Mouse (Mus musculus): ENCODE measurements at regions not wholly inside any gene's neighbourhood (a gene's known extent, or its start where the extent isn't known, plus 50 kb on each side); places are given as distances from the start of the nearest gene placed in this dataset.

- DNase-seq (ENCODE audit: low spot score) (no peak), ATAC-seq (ENCODE audit: insufficient read depth, low FRiP score, low TSS enrichment) (no peak)
- Histone ChIP-seq H3K27ac (ENCODE audit: low read depth, low read length) (no peak overlapping the region), H3K9ac (ENCODE audit: low read length) (no peak overlapping the region), H3K4me1 (ENCODE audit: control insufficient read depth, insufficient read depth, low read length) (no peaks in the 10 kb centered on the region), H3K4me3 (ENCODE audit: low read depth, low read length) (no peak overlapping the region), H3K36me3 (ENCODE audit: control insufficient read depth, insufficient read depth, low read length) (no peaks in the 10 kb centered on the region), H3K4me2 (ENCODE audit: low read depth) (no peak overlapping the region), H3K9me3 (ENCODE audit: control insufficient read depth, low read length) (no peaks in the 10 kb centered on the region), H3K27me3 (ENCODE audit: control insufficient read depth, insufficient read depth, low read length) (no peaks in the 10 kb centered on the region)
- 95% methylated on average over 1 of the region's 1 CpGs for WGBS
These were observed 94.7 kb upstream of the Sash1 start for GRCm38 (mm10) chr10:8980568-8980967.

GRCm38 (mm10) chr10:8978595-8978994 is 92.7 kb upstream of the Sash1 start:
- DNase-seq (ENCODE audit: low spot score): no peak
- no peak overlapping the region for H3K27ac ChIP-seq (ENCODE audit: low read depth, low read length)
- no peaks in the 10 kb centered on the region for H3K36me3 ChIP-seq (ENCODE audit: control insufficient read depth, insufficient read depth, low read length)
- no peak overlapping the region for H3K4me3 ChIP-seq (ENCODE audit: low read depth, low read length)
- 94% methylated on average over 3 of the region's 3 CpGs for WGBS
- H3K4me2 ChIP-seq (ENCODE audit: low read depth): no peak overlapping the region
- no peaks in the 10 kb centered on the region for H3K9me3 ChIP-seq (ENCODE audit: control insufficient read depth, low read length)
- ATAC-seq (ENCODE audit: insufficient read depth, low FRiP score, low TSS enrichment): no peak
- no peaks in the 10 kb centered on the region for H3K4me1 ChIP-seq (ENCODE audit: control insufficient read depth, insufficient read depth, low read length)
- H3K9ac ChIP-seq (ENCODE audit: low read length): no peak overlapping the region
- H3K27me3 ChIP-seq (ENCODE audit: control insufficient read depth, insufficient read depth, low read length): no peaks in the 10 kb centered on the region

- no peaks in the 10 kb centered on the region for H3K27me3 ChIP-seq (ENCODE audit: control insufficient read depth, insufficient read depth, low read length)
- ATAC-seq (ENCODE audit: insufficient read depth, low FRiP score, low TSS enrichment): no peak
- no peaks in the 10 kb centered on the region for H3K36me3 ChIP-seq (ENCODE audit: control insufficient read depth, insufficient read depth, low read length)
- WGBS: 62% methylated on average over 1 of the region's 1 CpGs
- H3K27ac ChIP-seq (ENCODE audit: low read depth, low read length): no peak overlapping the region
- H3K4me1 ChIP-seq (ENCODE audit: control insufficient read depth, insufficient read depth, low read length): no peaks in the 10 kb centered on the region
- DNase-seq (ENCODE audit: low spot score): no peak
- no peak overlapping the region for H3K9ac ChIP-seq (ENCODE audit: low read length)
- H3K9me3 ChIP-seq (ENCODE audit: control insufficient read depth, low read length): no peaks in the 10 kb centered on the region
- no peak overlapping the region for H3K4me3 ChIP-seq (ENCODE audit: low read depth, low read length)
- no peak overlapping the region for H3K4me2 ChIP-seq (ENCODE audit: low read depth)
These were observed 88.1 kb upstream of the Sash1 start for GRCm38 (mm10) chr10:8973934-8974333.

- ATAC-seq (ENCODE audit: insufficient read depth, low FRiP score, low TSS enrichment): no peak
- no peaks in the 10 kb centered on the region for H3K27me3 ChIP-seq (ENCODE audit: control insufficient read depth, insufficient read depth, low read length)
- no peaks in the 10 kb centered on the region for H3K9me3 ChIP-seq (ENCODE audit: control insufficient read depth, low read length)
- no peak overlapping the region for H3K4me2 ChIP-seq (ENCODE audit: low read depth)
- no peak for DNase-seq (ENCODE audit: low spot score)
- 76% methylated on average over 8 of the region's 8 CpGs for WGBS
- H3K36me3 ChIP-seq (ENCODE audit: control insufficient read depth, insufficient read depth, low read length): no peaks in the 10 kb centered on the region
- no peak overlapping the region for H3K27ac ChIP-seq (ENCODE audit: low read depth, low read length)
- peaks cover 8% of the 10 kb centered on the region for H3K4me1 ChIP-seq (ENCODE audit: control insufficient read depth, insufficient read depth, low read length)
- no peak overlapping the region for H3K9ac ChIP-seq (ENCODE audit: low read length)
- no peak overlapping the region for H3K4me3 ChIP-seq (ENCODE audit: low read depth, low read length)
These were observed 87.1 kb upstream of the Sash1 start for GRCm38 (mm10) chr10:8972789-8973551.

DNA sequence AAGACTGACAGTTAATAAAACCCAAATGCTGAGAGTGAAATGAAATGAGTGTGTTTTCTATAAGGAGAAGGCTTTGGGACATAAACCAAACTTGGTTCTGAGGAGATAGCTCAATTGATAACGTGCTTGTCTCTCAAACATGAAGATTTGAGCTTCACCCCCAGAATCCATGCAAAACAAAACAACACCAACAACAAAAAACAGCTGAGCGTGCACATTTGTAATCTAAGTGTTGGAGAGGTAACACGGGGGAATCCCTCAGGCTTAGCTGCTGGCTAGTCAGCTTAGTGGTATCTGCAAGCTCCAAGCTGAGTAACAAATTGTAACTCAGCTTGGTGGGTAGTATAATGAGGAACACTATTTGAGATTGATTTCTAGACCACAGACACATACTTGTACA is 84.9 kb upstream of the Sash1 start:
- no peaks in the 10 kb centered on the region for H3K36me3 ChIP-seq (ENCODE audit: control insufficient read depth, insufficient read depth, low read length)
- no peak overlapping the region for H3K27ac ChIP-seq (ENCODE audit: low read depth, low read length)
- WGBS: 86% methylated on average over 3 of the region's 3 CpGs
- no peaks in the 10 kb centered on the region for H3K9me3 ChIP-seq (ENCODE audit: control insufficient read depth, low read length)
- no peak overlapping the region for H3K4me2 ChIP-seq (ENCODE audit: low read depth)
- H3K27me3 ChIP-seq (ENCODE audit: control insufficient read depth, insufficient read depth, low read length): no peaks in the 10 kb centered on the region
- DNase-seq (ENCODE audit: low spot score): no peak
- H3K4me1 ChIP-seq (ENCODE audit: control insufficient read depth, insufficient read depth, low read length): peaks cover 8% of the 10 kb centered on the region
- H3K4me3 ChIP-seq (ENCODE audit: low read depth, low read length): no peak overlapping the region
- no peak overlapping the region for H3K9ac ChIP-seq (ENCODE audit: low read length)
- ATAC-seq (ENCODE audit: insufficient read depth, low FRiP score, low TSS enrichment): no peak

DNA sequence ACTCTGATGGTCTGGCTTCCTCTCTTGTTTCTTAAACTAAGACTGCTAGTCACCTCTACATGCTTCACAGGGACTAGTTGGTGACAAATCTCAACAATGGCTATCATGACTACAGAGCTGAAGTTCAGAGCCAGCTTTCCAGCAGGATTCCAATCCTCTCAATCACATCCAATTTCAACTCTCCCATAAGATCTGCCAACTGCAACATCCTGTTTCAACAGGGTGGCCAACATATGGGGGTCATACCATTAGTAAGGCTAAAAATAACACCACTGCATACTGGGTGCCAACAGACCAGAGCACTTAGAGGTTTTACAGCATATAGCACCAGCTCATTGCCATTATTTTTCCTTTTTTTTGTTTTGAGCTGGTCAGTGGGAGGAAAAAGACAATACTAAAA is 83.7 kb upstream of the Sash1 start:
- Histone ChIP-seq H3K27me3 (ENCODE audit: control insufficient read depth, insufficient read depth, low read length) (no peaks in the 10 kb centered on the region), H3K4me1 (ENCODE audit: control insufficient read depth, insufficient read depth, low read length) (peaks cover 8% of the 10 kb centered on the region), H3K9ac (ENCODE audit: low read length) (no peak overlapping the region), H3K9me3 (ENCODE audit: control insufficient read depth, low read length) (no peaks in the 10 kb centered on the region), H3K36me3 (ENCODE audit: control insufficient read depth, insufficient read depth, low read length) (no peaks in the 10 kb centered on the region), H3K4me3 (ENCODE audit: low read depth, low read length) (no peak overlapping the region), H3K4me2 (ENCODE audit: low read depth) (no peak overlapping the region), H3K27ac (ENCODE audit: low read depth, low read length) (no peak overlapping the region)
- ATAC-seq (ENCODE audit: insufficient read depth, low FRiP score, low TSS enrichment): no peak
- DNase-seq (ENCODE audit: low spot score): no peak

GRCm38 (mm10) chr10:8969016-8969415 is 83.1 kb upstream of the Sash1 start:
- no peak for ATAC-seq (ENCODE audit: insufficient read depth, low FRiP score, low TSS enrichment)
- Histone ChIP-seq H3K27ac (ENCODE audit: low read depth, low read length) (no peak overlapping the region), H3K4me3 (ENCODE audit: low read depth, low read length) (no peak overlapping the region), H3K27me3 (ENCODE audit: control insufficient read depth, insufficient read depth, low read length) (no peaks in the 10 kb centered on the region), H3K36me3 (ENCODE audit: control insufficient read depth, insufficient read depth, low read length) (no peaks in the 10 kb centered on the region), H3K9me3 (ENCODE audit: control insufficient read depth, low read length) (no peaks in the 10 kb centered on the region), H3K4me1 (ENCODE audit: control insufficient read depth, insufficient read depth, low read length) (peaks cover 8% of the 10 kb centered on the region), H3K4me2 (ENCODE audit: low read depth) (no peak overlapping the region), H3K9ac (ENCODE audit: low read length) (no peak overlapping the region)
- no peak for DNase-seq (ENCODE audit: low spot score)
- 73% methylated on average over 5 of the region's 5 CpGs for WGBS

DNA sequence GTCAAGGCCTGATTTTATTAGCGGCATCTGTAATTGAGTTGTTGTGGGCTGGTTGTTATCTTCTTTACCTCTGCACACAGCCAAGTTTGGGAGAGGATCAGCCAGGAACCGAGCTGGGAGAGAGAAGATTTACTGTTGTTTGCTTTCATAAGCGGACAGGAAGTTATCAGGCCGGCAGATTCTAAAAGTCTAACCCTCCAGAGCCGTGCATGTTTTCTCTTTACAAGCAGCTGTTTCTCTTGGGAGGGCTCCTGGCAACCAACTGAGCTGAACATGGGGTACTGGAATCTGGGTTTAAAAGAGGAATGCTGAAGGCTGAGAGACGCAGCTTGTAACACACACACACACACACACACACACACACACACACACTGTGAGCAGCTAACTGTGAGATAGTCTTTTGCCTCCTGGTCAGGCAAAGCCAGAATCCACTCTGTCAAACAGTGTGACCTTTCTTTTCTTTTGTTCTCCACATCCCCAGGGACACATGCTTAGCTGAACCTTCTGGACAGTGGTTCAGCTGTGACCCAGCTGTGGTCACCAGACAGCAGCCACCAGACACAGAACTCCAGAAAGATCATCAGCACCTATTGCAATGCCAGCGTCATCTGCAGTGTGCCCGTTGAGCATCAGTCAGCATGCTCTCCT is 82.5 kb upstream of the Sash1 start:
- WGBS: 47% methylated on average over 8 of the region's 8 CpGs
- Histone ChIP-seq H3K4me1 (ENCODE audit: control insufficient read depth, insufficient read depth, low read length) (peaks cover 8% of the 10 kb centered on the region), H3K27ac (ENCODE audit: low read depth, low read length) (no peak overlapping the region), H3K9me3 (ENCODE audit: control insufficient read depth, low read length) (no peaks in the 10 kb centered on the region), H3K4me2 (ENCODE audit: low read depth) (no peak overlapping the region), H3K9ac (ENCODE audit: low read length) (no peak overlapping the region), H3K36me3 (ENCODE audit: control insufficient read depth, insufficient read depth, low read length) (no peaks in the 10 kb centered on the region), H3K4me3 (ENCODE audit: low read depth, low read length) (no peak overlapping the region), H3K27me3 (ENCODE audit: control insufficient read depth, insufficient read depth, low read length) (no peaks in the 10 kb centered on the region)
- no peak for ATAC-seq (ENCODE audit: insufficient read depth, low FRiP score, low TSS enrichment)
- no peak for DNase-seq (ENCODE audit: low spot score)

GRCm38 (mm10) chr10:8962921-8963320 is 77.1 kb upstream of the Sash1 start:
- ATAC-seq (ENCODE audit: insufficient read depth, low FRiP score, low TSS enrichment): no peak
- Histone ChIP-seq H3K4me3 (ENCODE audit: low read depth, low read length) (no peak overlapping the region), H3K36me3 (ENCODE audit: control insufficient read depth, insufficient read depth, low read length) (no peaks in the 10 kb centered on the region), H3K4me1 (ENCODE audit: control insufficient read depth, insufficient read depth, low read length) (peaks cover 3% of the 10 kb centered on the region; the same call in 1 of the 2 replicates), H3K9ac (ENCODE audit: low read length) (no peak overlapping the region), H3K9me3 (ENCODE audit: control insufficient read depth, low read length) (no peaks in the 10 kb centered on the region), H3K27me3 (ENCODE audit: control insufficient read depth, insufficient read depth, low read length) (no peaks in the 10 kb centered on the region), H3K27ac (ENCODE audit: low read depth, low read length) (no peak overlapping the region), H3K4me2 (ENCODE audit: low read depth) (no peak overlapping the region)
- no peak for DNase-seq (ENCODE audit: low spot score)
- 74% methylated on average over 5 of the region's 5 CpGs for WGBS

Data from neural tube, embryonic 11.5 days (tissue).